Mouse (Mus musculus) liver, adult 2 months (tissue): ENCODE measurements at regions not wholly inside any gene's neighbourhood (a gene's known extent, or its start where the extent isn't known, plus 50 kb on each side); places are given as distances from the start of the nearest gene placed in this dataset.

Source experiments
- CTCF ChIP-seq: fragments of 200-500 bp; IDR thresholded peaks from 2 replicates; pipeline ENCODE4 v1.5.1; 2011; ENCODE audit warnings: low read depth, low read length, control low read depth
- POLR2A ChIP-seq: fragments of 200-500 bp; IDR thresholded peaks from 2 replicates; pipeline ENCODE4 v1.6.1; 2011; ENCODE audit warnings: low read length, control low read depth; ENCODE audit not compliant: insufficient read depth; ENCODE audit errors: extremely low read depth

DNA sequence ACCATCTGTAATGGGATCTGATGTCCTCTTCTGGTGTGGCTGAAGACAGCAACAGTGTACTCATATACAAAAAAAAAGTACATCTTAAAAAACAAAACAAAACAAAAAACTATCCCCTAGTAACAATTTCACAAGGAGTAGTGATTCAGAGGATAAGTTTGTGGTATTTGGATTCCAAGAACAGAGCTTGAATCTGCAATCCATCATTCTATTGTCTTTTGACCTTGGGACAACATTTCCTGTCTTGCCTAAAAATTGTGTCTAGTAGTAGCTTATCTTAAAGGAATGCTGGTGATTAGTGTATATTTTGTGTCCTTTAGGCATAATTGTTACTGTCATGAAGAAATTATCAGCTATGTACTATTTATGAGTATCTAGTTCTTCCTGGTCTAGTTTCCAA lies 404.1 kb upstream of the Nr5a2 start:
- no peak for TF ChIP-seq CTCF
- TF ChIP-seq POLR2A, result no peak
